Mouse (Mus musculus): ENCODE results near the gene Cacna1g. TPM values are rescaled to one million over a fixed set of nuclear protein-coding genes. Genes with fewer than 3 reads are reported as not detected.

Cacna1g gene
- polyA plus RNA-seq, 1 experiment from 2014 or later: 7.6 TPM

- H3K4me2 ChIP-seq: no peak overlapping the region
- no peaks in the 10 kb centered on the region for H3K27me3 ChIP-seq (ENCODE audit: control insufficient read depth, insufficient read depth, low read length)
- no peak overlapping the region for H3K9ac ChIP-seq (ENCODE audit: low read length)
- ATAC-seq (ENCODE audit: low FRiP score) (no peak), DNase-seq (ENCODE audit: low spot score, missing footprints) (no peak)
- H3K27ac ChIP-seq (ENCODE audit: low read depth, low read length): no peak overlapping the region
- no peaks in the 10 kb centered on the region for H3K9me3 ChIP-seq (ENCODE audit: control insufficient read depth, low read length)
- no peaks in the 10 kb centered on the region for H3K36me3 ChIP-seq (ENCODE audit: control insufficient read depth, insufficient read depth, low read length)
- 20% methylated on average over 2 of the region's 2 CpGs for WGBS
- H3K4me1 ChIP-seq (ENCODE audit: control insufficient read depth, insufficient read depth, low read length): no peaks in the 10 kb centered on the region
- H3K4me3 ChIP-seq (ENCODE audit: low read depth, low read length): no peak overlapping the region
Measured at GRCm38 (mm10) chr11:94379061-94379460, 94.9 kb downstream of the Cacna1g start.

GRCm38 (mm10) chr11:94374276-94374948, 99.6 kb downstream of the Cacna1g start:
- Histone ChIP-seq H3K9ac (ENCODE audit: low read length) (no peak overlapping the region), H3K9me3 (ENCODE audit: control insufficient read depth, low read length) (no peaks in the 10 kb centered on the region), H3K4me3 (ENCODE audit: low read depth, low read length) (no peak overlapping the region), H3K27ac (ENCODE audit: low read depth, low read length) (no peak overlapping the region), H3K36me3 (ENCODE audit: control insufficient read depth, insufficient read depth, low read length) (no peaks in the 10 kb centered on the region), H3K4me1 (ENCODE audit: control insufficient read depth, insufficient read depth, low read length) (no peaks in the 10 kb centered on the region), H3K4me2 (no peak overlapping the region), H3K27me3 (ENCODE audit: control insufficient read depth, insufficient read depth, low read length) (no peaks in the 10 kb centered on the region)
- DNase-seq (ENCODE audit: low spot score, missing footprints): no peak
- WGBS: 95% methylated on average over 13 of the region's 13 CpGs
- no peak for ATAC-seq (ENCODE audit: low FRiP score)

GRCm38 (mm10) chr11:94370809-94371208, 103.2 kb downstream of the Cacna1g start:
- Histone ChIP-seq H3K4me2 (no peak overlapping the region), H3K4me3 (ENCODE audit: low read depth, low read length) (no peak overlapping the region), H3K4me1 (ENCODE audit: control insufficient read depth, insufficient read depth, low read length) (no peaks in the 10 kb centered on the region), H3K9ac (ENCODE audit: low read length) (no peak overlapping the region), H3K36me3 (ENCODE audit: control insufficient read depth, insufficient read depth, low read length) (no peaks in the 10 kb centered on the region), H3K27ac (ENCODE audit: low read depth, low read length) (no peak overlapping the region), H3K27me3 (ENCODE audit: control insufficient read depth, insufficient read depth, low read length) (no peaks in the 10 kb centered on the region), H3K9me3 (ENCODE audit: control insufficient read depth, low read length) (peaks cover 2% of the 10 kb centered on the region; the same call in 1 of the 2 replicates)
- 59% methylated on average over 5 of the region's 5 CpGs for WGBS
- ATAC-seq (ENCODE audit: low FRiP score): no peak
- no peak for DNase-seq (ENCODE audit: low spot score, missing footprints)

- DNase-seq (ENCODE audit: low spot score, missing footprints) (no peak), ATAC-seq (ENCODE audit: low FRiP score) (no peak)
- H3K4me1 ChIP-seq (ENCODE audit: control insufficient read depth, insufficient read depth, low read length): no peaks in the 10 kb centered on the region
- no peaks in the 10 kb centered on the region for H3K36me3 ChIP-seq (ENCODE audit: control insufficient read depth, insufficient read depth, low read length)
- H3K4me3 ChIP-seq (ENCODE audit: low read depth, low read length): no peak overlapping the region
- WGBS: 87% methylated on average over 6 of the region's 6 CpGs
- no peak overlapping the region for H3K4me2 ChIP-seq
- peaks cover 2% of the 10 kb centered on the region; the same call in 1 of the 2 replicates for H3K9me3 ChIP-seq (ENCODE audit: control insufficient read depth, low read length)
- H3K27ac ChIP-seq (ENCODE audit: low read depth, low read length): no peak overlapping the region
- no peaks in the 10 kb centered on the region for H3K27me3 ChIP-seq (ENCODE audit: control insufficient read depth, insufficient read depth, low read length)
- no peak overlapping the region for H3K9ac ChIP-seq (ENCODE audit: low read length)
Measured at GRCm38 (mm10) chr11:94369981-94370380, 104.0 kb downstream of the Cacna1g start.

GRCm38 (mm10) chr11:94365340-94365739, 108.7 kb downstream of the Cacna1g start:
- no peak for ATAC-seq (ENCODE audit: low FRiP score)
- no peaks in the 10 kb centered on the region for H3K36me3 ChIP-seq (ENCODE audit: control insufficient read depth, insufficient read depth, low read length)
- 86% methylated on average over 3 of the region's 3 CpGs for WGBS
- H3K9me3 ChIP-seq (ENCODE audit: control insufficient read depth, low read length): peaks cover 2% of the 10 kb centered on the region; the same call in 1 of the 2 replicates
- H3K9ac ChIP-seq (ENCODE audit: low read length): no peak overlapping the region
- DNase-seq (ENCODE audit: low spot score, missing footprints): no peak
- H3K27me3 ChIP-seq (ENCODE audit: control insufficient read depth, insufficient read depth, low read length): no peaks in the 10 kb centered on the region
- no peak overlapping the region for H3K4me2 ChIP-seq
- H3K27ac ChIP-seq (ENCODE audit: low read depth, low read length): no peak overlapping the region
- no peak overlapping the region for H3K4me3 ChIP-seq (ENCODE audit: low read depth, low read length)
- H3K4me1 ChIP-seq (ENCODE audit: control insufficient read depth, insufficient read depth, low read length): no peaks in the 10 kb centered on the region

- H3K4me3 ChIP-seq (ENCODE audit: low read depth, low read length): no peak overlapping the region
- ATAC-seq (ENCODE audit: low FRiP score): no peak
- H3K9me3 ChIP-seq (ENCODE audit: control insufficient read depth, low read length): peaks cover 2% of the 10 kb centered on the region; the same call in 1 of the 2 replicates
- H3K4me2 ChIP-seq: no peak overlapping the region
- no peaks in the 10 kb centered on the region for H3K27me3 ChIP-seq (ENCODE audit: control insufficient read depth, insufficient read depth, low read length)
- no peak overlapping the region for H3K27ac ChIP-seq (ENCODE audit: low read depth, low read length)
- no peak for DNase-seq (ENCODE audit: low spot score, missing footprints)
- H3K36me3 ChIP-seq (ENCODE audit: control insufficient read depth, insufficient read depth, low read length): no peaks in the 10 kb centered on the region
- H3K9ac ChIP-seq (ENCODE audit: low read length): no peak overlapping the region
- 85% methylated on average over 7 of the region's 7 CpGs for WGBS
- no peaks in the 10 kb centered on the region for H3K4me1 ChIP-seq (ENCODE audit: control insufficient read depth, insufficient read depth, low read length)
Measured at GRCm38 (mm10) chr11:94363690-94364089, 110.3 kb downstream of the Cacna1g start.

- H3K4me1 ChIP-seq (ENCODE audit: control insufficient read depth, insufficient read depth, low read length): no peaks in the 10 kb centered on the region
- H3K36me3 ChIP-seq (ENCODE audit: control insufficient read depth, insufficient read depth, low read length): no peaks in the 10 kb centered on the region
- H3K4me3 ChIP-seq (ENCODE audit: low read depth, low read length): no peak overlapping the region
- H3K27me3 ChIP-seq (ENCODE audit: control insufficient read depth, insufficient read depth, low read length): no peaks in the 10 kb centered on the region
- WGBS: 92% methylated on average over 5 of the region's 5 CpGs
- ATAC-seq (ENCODE audit: low FRiP score) (no peak), DNase-seq (ENCODE audit: low spot score, missing footprints) (no peak)
- H3K9me3 ChIP-seq (ENCODE audit: control insufficient read depth, low read length): peaks cover 2% of the 10 kb centered on the region; the same call in 1 of the 2 replicates
- H3K9ac ChIP-seq (ENCODE audit: low read length): no peak overlapping the region
- H3K4me2 ChIP-seq: no peak overlapping the region
- no peak overlapping the region for H3K27ac ChIP-seq (ENCODE audit: low read depth, low read length)
Measured at GRCm38 (mm10) chr11:94362101-94362500, 111.9 kb downstream of the Cacna1g start.

- WGBS: 90% methylated on average over 14 of the region's 14 CpGs
Measured at GRCm38 (mm10) chr11:94361166-94361870, 112.7 kb downstream of the Cacna1g start.

GRCm38 (mm10) chr11:94359168-94359567, 114.8 kb downstream of the Cacna1g start:
- Histone ChIP-seq H3K27ac (ENCODE audit: low read depth, low read length) (no peak overlapping the region), H3K36me3 (ENCODE audit: control insufficient read depth, insufficient read depth, low read length) (no peaks in the 10 kb centered on the region), H3K9ac (ENCODE audit: low read length) (no peak overlapping the region), H3K27me3 (ENCODE audit: control insufficient read depth, insufficient read depth, low read length) (no peaks in the 10 kb centered on the region), H3K4me1 (ENCODE audit: control insufficient read depth, insufficient read depth, low read length) (no peaks in the 10 kb centered on the region), H3K4me2 (no peak overlapping the region), H3K4me3 (ENCODE audit: low read depth, low read length) (no peak overlapping the region), H3K9me3 (ENCODE audit: control insufficient read depth, low read length) (no peaks in the 10 kb centered on the region)
- DNase-seq (ENCODE audit: low spot score, missing footprints) (no peak), ATAC-seq (ENCODE audit: low FRiP score) (no peak)
- 96% methylated on average over 12 of the region's 12 CpGs for WGBS

More at GRCm38 (mm10) chr11:94361166-94361870, 112.7 kb downstream of the Cacna1g start:
- peaks cover 2% of the 10 kb centered on the region; the same call in 1 of the 2 replicates for H3K9me3 ChIP-seq (ENCODE audit: control insufficient read depth, low read length)
- no peak overlapping the region for H3K9ac ChIP-seq (ENCODE audit: low read length)
- H3K4me1 ChIP-seq (ENCODE audit: control insufficient read depth, insufficient read depth, low read length): no peaks in the 10 kb centered on the region
- H3K27ac ChIP-seq (ENCODE audit: low read depth, low read length): no peak overlapping the region
- H3K36me3 ChIP-seq (ENCODE audit: control insufficient read depth, insufficient read depth, low read length): no peaks in the 10 kb centered on the region
- no peak for ATAC-seq (ENCODE audit: low FRiP score)
- DNase-seq (ENCODE audit: low spot score, missing footprints): no peak
- H3K4me2 ChIP-seq: no peak overlapping the region
- H3K4me3 ChIP-seq (ENCODE audit: low read depth, low read length): no peak overlapping the region
- H3K27me3 ChIP-seq (ENCODE audit: control insufficient read depth, insufficient read depth, low read length): no peaks in the 10 kb centered on the region

Data from midbrain, embryonic 11.5 days (tissue).